Mouse (Mus musculus) midbrain, embryonic 15.5 days (tissue): Measurements from ENCODE around the gene Lap3. TPM values are rescaled to one million over a fixed set of nuclear protein-coding genes. Genes with fewer than 3 reads are reported as not detected.
A peak's percentile ranks its signal among the peaks of the same experiment; 100 is the strongest.

ENCODE experiments used
- ATAC-seq: fragments of 200-750 bp; cut with Nextera tagmentation; replicated peaks from 2 replicates; pipeline ENCODE4 v1.8.0; 2017; ENCODE audit warnings: moderate TSS enrichment
- H3K27ac ChIP-seq: fragments of 300-500 bp; sonication (generic); 2 replicates; pipeline ENCODE4 v1.5.1; 2015; ENCODE audit warnings: mild to moderate bottlenecking, inconsistent platforms
- H3K27me3 ChIP-seq: fragments of 300-500 bp; sonication (generic); replicated peaks from 2 replicates; pipeline ENCODE4 v1.6.1; 2015; ENCODE audit warnings: inconsistent platforms
- H3K36me3 ChIP-seq: fragments of 300-500 bp; sonication (generic); replicated peaks from 2 replicates; pipeline ENCODE4 v1.6.1; 2015; ENCODE audit warnings: inconsistent platforms
- H3K4me1 ChIP-seq: fragments of 300-500 bp; sonication (generic); 2 replicates; pipeline ENCODE4 v1.6.1; 2015; ENCODE audit warnings: inconsistent platforms
- H3K4me2 ChIP-seq: fragments of 300-500 bp; sonication (generic); 2 replicates; pipeline ENCODE4 v1.6.1; 2015; ENCODE audit warnings: inconsistent platforms, mild to moderate bottlenecking, moderate library complexity
- H3K4me3 ChIP-seq: fragments of 300-500 bp; sonication (generic); 2 replicates; pipeline ENCODE4 v1.5.1; 2015; ENCODE audit warnings: mild to moderate bottlenecking, inconsistent platforms
- H3K9ac ChIP-seq: fragments of 300-500 bp; sonication (generic); 2 replicates; pipeline ENCODE4 v1.6.1; 2015; ENCODE audit warnings: mild to moderate bottlenecking, inconsistent platforms
- H3K9me3 ChIP-seq: fragments of 300-500 bp; sonication (generic); 2 replicates; pipeline ENCODE4 v1.6.1; 2016; ENCODE audit warnings: inconsistent platforms
- WGBS: fragments of 180-500 bp; shearing (Covaris S2); methylation state at CpG from one replicate; pipeline ENCODE4 v1.1.7; 2015; ENCODE audit warnings: mixed read lengths; 5-methylcytosine and 5-hydroxymethylcytosine counted together
- polyA plus RNA-seq: library from polyadenylated mRNA; unstranded; fragments of >200 nt; fragmentation: Nextera tagmentation; extraction: Ambion mirVana; gene quantifications from 2 replicates; pipeline ENCODE4 v1.2.1, GENCODE M21; 2015

The Lap3 gene
- polyA plus RNA-seq: 28.7 and 29.9 TPM in 2 replicates

DNA sequence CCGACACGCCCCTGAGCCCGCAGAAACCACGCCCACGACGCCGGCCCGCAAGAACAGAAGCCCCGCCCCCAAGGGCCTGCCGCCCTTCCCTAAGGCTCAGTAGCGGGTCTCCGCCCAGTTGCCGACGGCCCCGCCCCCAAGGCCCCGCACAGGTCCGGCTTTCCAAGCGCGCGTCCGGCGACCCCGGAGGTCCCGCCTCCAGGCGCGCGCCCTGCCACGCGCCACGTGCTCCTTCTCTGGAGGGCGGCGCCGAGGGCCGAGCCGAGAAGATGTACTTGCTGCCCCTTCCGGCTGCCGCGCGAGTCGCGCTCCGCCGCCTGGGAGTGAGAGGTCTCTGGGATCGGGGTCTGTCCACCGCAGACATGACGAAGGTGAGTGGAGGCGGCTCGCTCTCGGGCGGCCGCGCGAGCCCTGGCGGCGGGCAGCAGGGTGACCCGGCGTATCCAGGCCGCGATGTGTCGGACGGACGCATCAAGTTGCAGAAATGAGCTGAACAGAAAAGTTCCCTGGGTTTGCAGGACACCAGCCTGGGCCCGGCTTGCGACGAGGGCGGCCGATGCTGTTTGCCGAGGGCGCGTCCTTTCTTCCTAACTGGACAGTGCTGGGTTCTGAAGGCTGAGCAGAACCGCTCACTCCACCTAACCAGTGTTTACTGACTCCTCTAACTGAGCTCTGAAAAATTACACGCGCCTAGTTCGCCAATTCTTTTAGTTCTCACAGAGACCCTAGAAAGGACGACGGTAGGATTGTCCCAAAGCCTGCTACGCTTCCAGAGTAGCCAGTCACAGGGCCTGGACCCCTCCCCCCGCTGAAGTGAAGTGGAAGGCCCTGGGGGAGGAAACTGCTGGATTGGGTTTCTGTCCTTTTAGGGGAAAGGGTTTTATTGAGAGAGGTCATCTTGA is at the start of gene Lap3:
Lap3 (plus strand) TSS at position 184 of the 902 bp plus-strand sequence.
- Histone ChIP-seq H3K36me3 (no peaks in the 10 kb centered on the region), H3K4me3 (peak within 1 kb of the TSS; percentile 82), H3K9ac (peak within 1 kb of the TSS; percentile 64), H3K9me3 (no peaks in the 10 kb centered on the region), H3K4me2 (peak within 1 kb of the TSS; percentile 80), H3K27ac (peak within 1 kb of the TSS; percentile 62; the same call in 1 of the 2 replicates), H3K27me3 (no peaks in the 10 kb centered on the region), H3K4me1 (peaks cover 16% of the 10 kb centered on the region)
- ATAC-seq: peak; percentile 96
- WGBS: under 1% methylated on average over 78 of the region's 78 CpGs

DNA sequence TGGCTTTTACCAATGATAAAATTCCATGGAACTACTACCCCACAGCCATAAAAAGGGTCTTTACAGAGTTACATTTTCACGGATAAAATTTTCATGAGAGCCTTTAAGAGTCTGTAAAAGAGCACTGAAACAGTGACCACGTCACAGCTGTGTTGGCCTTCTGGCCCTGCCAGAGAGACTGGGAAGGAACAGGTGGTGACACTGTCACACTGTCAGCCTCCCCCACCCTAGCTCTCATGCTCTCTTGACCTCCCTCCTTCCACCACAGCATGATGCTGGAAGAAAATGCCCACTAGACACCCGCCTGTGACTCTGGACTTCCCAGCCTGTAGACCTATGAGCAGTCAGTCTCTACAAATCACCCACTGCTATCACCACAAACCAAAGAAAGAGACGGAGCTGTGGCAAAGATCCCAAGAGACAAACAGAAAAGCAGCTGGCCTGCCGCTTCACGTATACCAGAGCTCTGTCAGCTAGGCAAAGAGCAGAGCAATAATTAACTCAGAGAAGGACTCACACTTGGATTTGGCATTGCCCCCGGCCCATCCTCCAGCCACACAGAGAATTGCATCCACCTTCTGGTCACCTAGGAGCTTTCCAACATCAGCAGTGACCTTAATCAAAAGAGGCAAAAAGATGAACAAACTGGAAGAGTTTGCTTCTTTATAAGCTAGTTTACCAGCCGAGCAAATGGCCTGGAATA is 48.9 kb upstream of the Lap3 start:
- no peaks in the 10 kb centered on the region for H3K27me3 ChIP-seq
- no peaks in the 10 kb centered on the region for H3K9me3 ChIP-seq
- no peak overlapping the region for H3K4me2 ChIP-seq
- WGBS: 89% methylated on average over 8 of the region's 8 CpGs
- no peak overlapping the region for H3K4me3 ChIP-seq
- H3K36me3 ChIP-seq: no peaks in the 10 kb centered on the region
- H3K9ac ChIP-seq: no peak overlapping the region
- ATAC-seq: no peak
- H3K27ac ChIP-seq: no peak overlapping the region
- peaks cover 14% of the 10 kb centered on the region for H3K4me1 ChIP-seq

DNA sequence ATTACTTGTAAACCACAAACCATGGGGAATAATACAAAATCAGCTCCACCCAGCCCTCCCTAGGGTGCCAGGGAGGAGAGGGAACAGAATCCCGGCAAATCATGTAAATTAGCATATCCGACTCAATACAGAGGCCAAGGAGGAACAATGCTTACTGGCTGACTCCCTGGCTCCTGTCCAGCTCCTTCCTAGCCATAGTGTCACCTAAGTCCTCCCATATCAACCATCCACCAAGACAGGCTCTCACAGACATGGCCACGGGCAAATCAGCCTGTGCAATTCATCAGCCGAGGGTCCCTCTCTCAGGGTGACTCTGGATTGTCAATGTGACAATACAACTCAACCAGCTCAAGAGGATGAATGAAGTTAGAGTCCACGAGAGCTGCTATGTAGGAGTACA is 44.5 kb upstream of the Lap3 start:
- Histone ChIP-seq H3K4me1 (peaks cover 19% of the 10 kb centered on the region), H3K27me3 (no peaks in the 10 kb centered on the region), H3K36me3 (no peaks in the 10 kb centered on the region), H3K9ac (no peak overlapping the region; the same call in 1 of the 2 replicates), H3K4me2 (peak overlapping the region; percentile 90), H3K9me3 (no peaks in the 10 kb centered on the region), H3K27ac (no peak overlapping the region), H3K4me3 (no peak overlapping the region)
- ATAC-seq: no peak
- WGBS: 25% methylated on average over 5 of the region's 5 CpGs

DNA sequence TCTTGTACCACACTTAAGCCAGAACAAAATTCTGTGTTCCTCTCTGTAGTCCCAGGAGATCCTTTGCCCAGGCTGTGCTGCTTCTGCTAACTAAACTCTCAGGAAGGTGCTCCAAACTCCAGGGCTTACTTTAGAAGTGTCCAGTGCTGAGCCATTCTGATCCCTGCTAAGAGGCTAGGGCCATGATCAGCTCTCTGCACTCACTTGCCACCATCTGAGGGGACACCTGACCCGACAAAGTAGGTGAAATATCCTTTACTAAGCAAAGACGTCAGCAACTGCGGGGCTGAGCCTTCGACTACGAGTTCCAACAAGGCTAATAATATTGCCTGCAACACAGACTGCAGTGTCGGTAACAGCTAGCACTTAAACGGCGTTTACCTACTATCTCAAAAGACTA is 44.0 kb upstream of the Lap3 start:
- Histone ChIP-seq H3K9ac (peak overlapping the region; percentile 55), H3K36me3 (no peaks in the 10 kb centered on the region), H3K4me2 (peak overlapping the region; percentile 90), H3K9me3 (no peaks in the 10 kb centered on the region), H3K4me3 (peak overlapping the region; percentile 68), H3K4me1 (peaks cover 19% of the 10 kb centered on the region), H3K27me3 (no peaks in the 10 kb centered on the region), H3K27ac (no peak overlapping the region)
- ATAC-seq: no peak
- WGBS: 5% methylated on average over 8 of the region's 8 CpGs

DNA sequence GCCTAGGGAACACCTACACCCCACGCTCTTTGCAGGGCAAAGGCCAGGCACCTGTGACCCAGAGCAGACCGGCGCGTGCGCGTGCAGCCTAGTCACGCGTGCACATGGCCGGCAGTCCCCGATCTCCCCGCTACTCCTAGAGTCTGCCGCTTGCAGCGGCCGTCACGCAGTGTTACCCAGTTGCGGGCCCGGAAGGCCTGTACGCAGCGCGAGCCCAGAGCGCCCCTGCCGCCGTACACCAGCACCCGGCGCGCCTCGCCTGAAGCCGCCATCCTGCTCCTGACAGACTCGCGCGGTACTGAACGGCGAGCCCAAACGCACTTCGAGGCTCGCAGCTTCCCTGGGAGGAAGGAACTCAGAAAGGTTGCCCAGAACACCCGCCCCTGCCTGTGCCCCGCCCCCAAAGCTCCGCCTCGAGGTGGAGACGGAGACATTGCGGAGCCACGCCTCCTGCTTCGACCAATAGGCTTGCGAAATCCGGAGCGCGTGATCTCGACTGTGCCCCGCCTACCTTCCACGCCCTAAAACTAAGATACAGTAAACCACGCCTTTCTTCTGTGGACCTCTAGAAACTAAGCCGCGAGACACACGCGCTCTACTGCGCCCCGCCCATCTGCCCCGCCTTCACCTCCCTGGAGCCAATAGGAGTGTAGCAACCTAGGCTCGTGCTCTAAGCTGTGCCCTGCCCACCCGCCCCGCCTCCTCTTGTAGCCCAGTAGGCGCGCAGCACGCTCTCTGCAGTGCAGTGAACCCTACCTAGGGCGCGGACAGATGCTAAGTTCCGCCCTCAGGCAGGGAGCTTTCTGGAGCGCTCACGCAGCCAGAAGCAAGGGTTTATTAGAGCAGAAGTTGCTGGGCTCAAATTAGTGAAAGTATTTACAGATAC is 43.1 kb upstream of the Lap3 start, which contains the start of gene Qdpr:
Qdpr (minus strand) TSS at position 406 of the 886 bp plus-strand sequence.
- peak; percentile 99 for ATAC-seq
- Histone ChIP-seq H3K9ac (peak within 1 kb of the TSS; percentile 55), H3K27me3 (no peaks in the 10 kb centered on the region)

DNA sequence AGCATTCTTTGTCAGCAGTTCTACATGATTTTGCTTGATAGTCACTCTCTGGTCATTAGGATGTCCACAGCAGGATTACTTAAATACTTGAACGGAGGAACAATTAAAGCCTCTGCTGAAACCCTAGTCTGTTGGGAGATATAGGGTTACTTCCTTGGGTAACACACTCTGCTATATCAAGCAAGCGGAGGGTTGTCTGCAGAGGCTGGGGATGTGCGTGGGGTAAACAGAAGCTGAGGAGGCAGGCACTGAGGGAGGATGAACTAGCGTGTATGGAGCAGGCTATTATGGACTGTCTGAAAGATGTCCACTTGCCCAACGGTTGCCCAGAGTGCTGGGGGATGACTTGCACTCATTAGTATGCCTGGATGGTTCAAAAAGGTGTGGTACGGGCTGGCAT is 39.7 kb upstream of the Lap3 start, which contains the start of gene Clrn2:
Clrn2 (plus strand) TSS at position 301 of the 400 bp plus-strand sequence.
- Histone ChIP-seq H3K27ac (no peak within 1 kb of the TSS), H3K9ac (no peak within 1 kb of the TSS), H3K4me3 (no peak within 1 kb of the TSS), H3K36me3 (no peaks in the 10 kb centered on the region), H3K4me2 (no peak within 1 kb of the TSS), H3K9me3 (no peaks in the 10 kb centered on the region), H3K27me3 (no peaks in the 10 kb centered on the region), H3K4me1 (peaks cover 13% of the 10 kb centered on the region)
- ATAC-seq: no peak
- 73% methylated on average over 6 of the region's 6 CpGs for WGBS

More for the DNA sequence above, 43.1 kb upstream of the Lap3 start, which contains the start of gene Qdpr:
- Histone ChIP-seq H3K36me3 (no peaks in the 10 kb centered on the region), H3K9me3 (no peaks in the 10 kb centered on the region), H3K4me2 (peak within 1 kb of the TSS; percentile 90), H3K4me1 (peaks cover 19% of the 10 kb centered on the region), H3K27ac (peak within 1 kb of the TSS; percentile 66), H3K4me3 (peak within 1 kb of the TSS; percentile 68)
- WGBS: under 1% methylated on average over 70 of the region's 70 CpGs

DNA sequence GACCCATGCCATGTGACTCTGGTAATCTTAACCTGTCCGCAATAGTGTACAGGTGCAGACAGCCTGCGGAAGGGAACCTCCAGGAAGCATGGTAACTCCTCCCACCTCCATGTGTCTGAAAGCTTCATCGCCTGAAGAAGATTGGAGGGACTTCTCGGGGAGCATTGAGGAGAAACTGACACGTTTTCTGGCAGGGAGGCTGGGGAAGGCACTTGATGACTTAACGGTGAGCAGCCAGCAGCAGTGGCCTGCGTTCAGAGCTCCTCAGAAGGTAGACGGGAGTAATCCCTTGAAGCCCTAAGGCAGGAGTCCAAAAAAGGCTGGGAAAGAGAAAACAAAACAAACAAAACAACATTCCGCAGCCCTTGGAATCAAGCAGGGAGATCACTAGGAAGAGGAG is 38.7 kb upstream of the Lap3 start:
- no peaks in the 10 kb centered on the region for H3K27me3 ChIP-seq
- H3K4me3 ChIP-seq: no peak overlapping the region
- no peaks in the 10 kb centered on the region for H3K36me3 ChIP-seq
- no peak overlapping the region for H3K9ac ChIP-seq
- no peak overlapping the region for H3K4me2 ChIP-seq
- 45% methylated on average over 9 of the region's 9 CpGs for WGBS
- no peak for ATAC-seq
- no peak overlapping the region for H3K27ac ChIP-seq
- H3K9me3 ChIP-seq: no peaks in the 10 kb centered on the region
- H3K4me1 ChIP-seq: peaks cover 3% of the 10 kb centered on the region; the same call in 1 of the 2 replicates

DNA sequence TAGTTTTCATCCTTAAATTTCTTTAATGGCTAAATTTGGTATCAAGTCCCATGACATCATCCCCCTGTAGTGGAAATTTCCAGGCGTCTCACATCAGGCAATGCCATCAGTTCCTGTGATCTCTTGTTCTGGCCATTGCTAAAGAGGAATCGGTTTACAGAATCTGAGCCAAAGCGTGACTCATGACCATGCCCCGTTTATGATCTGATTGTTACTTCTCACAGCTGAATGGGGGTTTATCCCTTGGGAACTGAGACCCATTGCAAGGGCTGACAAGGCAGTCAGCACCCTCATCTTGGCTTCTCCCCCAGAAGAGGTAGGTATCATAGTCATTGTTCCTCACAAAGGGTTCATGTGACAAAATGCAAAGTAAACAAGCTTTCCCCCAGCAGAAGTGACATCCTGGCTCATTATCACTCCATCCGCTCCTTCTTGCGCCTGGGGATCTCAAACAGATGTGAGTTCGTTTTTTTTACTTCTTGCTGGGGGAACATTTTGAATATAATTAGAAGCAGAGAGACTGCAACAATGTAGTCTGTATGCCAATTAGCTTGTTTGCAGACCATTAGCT is 20.2 kb upstream of the Lap3 start:
- ATAC-seq: no peak

DNA sequence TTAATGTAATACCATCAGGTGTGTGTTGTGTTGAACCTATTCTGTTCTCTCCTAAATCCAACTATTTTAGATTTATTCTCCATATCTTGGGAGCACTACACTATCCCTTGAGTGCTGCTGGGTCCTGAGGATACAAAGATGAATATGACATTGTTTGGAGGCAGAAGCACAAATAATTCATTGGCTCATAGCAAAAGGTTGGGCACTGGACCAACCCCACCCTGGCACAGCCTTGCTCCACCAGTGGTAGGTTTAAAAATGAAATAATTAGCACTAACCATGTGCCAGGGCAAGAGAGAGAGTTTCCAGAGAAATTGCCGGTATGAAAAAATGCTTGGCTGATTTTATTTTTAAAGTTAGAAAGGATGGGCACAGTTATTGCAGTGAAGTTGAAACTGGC is 19.7 kb upstream of the Lap3 start:
- Histone ChIP-seq H3K36me3 (no peaks in the 10 kb centered on the region), H3K4me1 (no peaks in the 10 kb centered on the region), H3K9ac (no peak overlapping the region), H3K27me3 (0 out of 2 replicates have a peak, but pooled peaks cover 3% of the 10 kb centered on the region), H3K27ac (no peak overlapping the region), H3K4me2 (no peak overlapping the region), H3K4me3 (no peak overlapping the region), H3K9me3 (no peaks in the 10 kb centered on the region)
- ATAC-seq: 0 out of 2 replicates have a peak, but pooled peaks have one; percentile 17
- 96% methylated on average over 1 of the region's 1 CpGs for WGBS

More for the DNA sequence above, 20.2 kb upstream of the Lap3 start:
- no peak overlapping the region for H3K4me2 ChIP-seq
- H3K9ac ChIP-seq: peak overlapping the region; percentile 12; the same call in 1 of the 2 replicates
- H3K36me3 ChIP-seq: no peaks in the 10 kb centered on the region
- no peak overlapping the region for H3K4me3 ChIP-seq
- H3K27ac ChIP-seq: no peak overlapping the region
- WGBS: 49% methylated on average over 7 of the region's 7 CpGs
- H3K9me3 ChIP-seq: no peaks in the 10 kb centered on the region
- H3K4me1 ChIP-seq: no peaks in the 10 kb centered on the region
- 0 out of 2 replicates have a peak, but pooled peaks cover 3% of the 10 kb centered on the region for H3K27me3 ChIP-seq

DNA sequence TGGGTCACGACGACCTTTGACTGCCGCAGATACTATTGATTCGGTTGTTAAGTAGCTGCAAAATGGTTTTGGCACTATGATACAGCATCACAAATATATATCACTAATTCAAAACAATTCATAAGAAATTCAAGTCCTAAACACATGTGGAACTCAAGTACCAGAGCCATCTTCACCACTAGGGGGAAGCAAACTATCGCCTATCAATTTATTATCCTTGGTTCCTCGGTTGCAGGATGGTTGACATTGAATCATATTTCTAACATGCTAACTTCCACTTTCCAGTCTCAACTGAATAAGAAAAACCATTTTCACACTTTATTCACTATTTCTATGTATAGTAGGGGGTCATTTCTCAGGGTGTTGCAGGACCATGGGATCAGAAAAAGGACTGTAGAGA is 19.0 kb upstream of the Lap3 start:
- no peak overlapping the region for H3K27ac ChIP-seq
- ATAC-seq: peak; percentile 65; the same call in 1 of the 2 replicates
- 31% methylated on average over 6 of the region's 6 CpGs for WGBS
- H3K4me2 ChIP-seq: no peak overlapping the region
- H3K36me3 ChIP-seq: no peaks in the 10 kb centered on the region
- 0 out of 2 replicates have a peak, but pooled peaks cover 3% of the 10 kb centered on the region for H3K27me3 ChIP-seq
- no peak overlapping the region for H3K4me3 ChIP-seq
- no peaks in the 10 kb centered on the region for H3K9me3 ChIP-seq
- H3K9ac ChIP-seq: no peak overlapping the region
- H3K4me1 ChIP-seq: no peaks in the 10 kb centered on the region

DNA sequence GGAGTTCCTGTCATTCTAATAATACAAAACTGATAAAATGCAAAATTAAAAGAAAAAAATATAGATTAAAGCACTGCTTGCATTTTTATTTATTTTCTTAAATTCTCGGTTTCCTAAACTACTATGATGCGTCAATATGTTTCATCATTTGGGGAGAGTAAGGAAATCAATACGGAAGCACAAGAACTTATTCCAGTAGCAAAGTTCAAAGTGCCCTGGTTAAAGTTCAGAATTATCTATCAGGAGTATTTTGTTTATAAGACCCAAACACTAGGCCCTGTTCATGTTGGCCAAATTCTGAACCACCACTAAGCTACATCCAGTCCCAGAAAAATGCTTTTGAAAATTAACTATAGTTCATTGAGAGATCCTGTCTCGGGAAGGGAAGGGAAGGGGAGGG is 18.4 kb upstream of the Lap3 start:
- Histone ChIP-seq H3K27ac (no peak overlapping the region), H3K4me1 (no peaks in the 10 kb centered on the region), H3K27me3 (0 out of 2 replicates have a peak, but pooled peaks cover 3% of the 10 kb centered on the region), H3K36me3 (no peaks in the 10 kb centered on the region), H3K9ac (no peak overlapping the region), H3K4me2 (no peak overlapping the region), H3K9me3 (no peaks in the 10 kb centered on the region), H3K4me3 (no peak overlapping the region)
- ATAC-seq: no peak
- 77% methylated on average over 3 of the region's 4 CpGs for WGBS
